Mouse (Mus musculus) thymus, adult 2 months (tissue): Measurements from ENCODE around the gene Hps1. TPM values are rescaled to one million over a fixed set of nuclear protein-coding genes. Genes with fewer than 3 reads are reported as not detected.

ENCODE experiments used
- DNase-seq: peaks from one replicate; pipeline ENCODE4 v3.0.0; 2021
- H3K27ac ChIP-seq: fragments of 200-500 bp; 2 replicates; pipeline ENCODE4 v1.5.1; 2012; ENCODE audit warnings: low read length, control low read depth; ENCODE audit not compliant: control insufficient read depth, insufficient read depth
- H3K27me3 ChIP-seq: fragments of 200-500 bp; 2 replicates; pipeline ENCODE4 v1.6.1; 2012; ENCODE audit warnings: mild to moderate bottlenecking, low read length, moderate library complexity, mixed read lengths; ENCODE audit not compliant: control insufficient read depth, insufficient read depth
- H3K36me3 ChIP-seq: fragments of 200-500 bp; 2 replicates; pipeline ENCODE4 v1.6.1; 2012; ENCODE audit warnings: mild to moderate bottlenecking, low read length, moderate library complexity; ENCODE audit not compliant: control insufficient read depth, insufficient read depth
- H3K4me1 ChIP-seq: fragments of 200-500 bp; replicated peaks from 2 replicates; pipeline ENCODE4 v1.6.1; 2012; ENCODE audit warnings: low read length; ENCODE audit not compliant: control insufficient read depth, insufficient read depth
- H3K4me3 ChIP-seq: fragments of 200-500 bp; 2 replicates; pipeline ENCODE4 v1.5.1; 2012; ENCODE audit warnings: mild to moderate bottlenecking, low read length, control low read depth, moderate library complexity; ENCODE audit not compliant: control insufficient read depth, insufficient read depth
- CTCF ChIP-seq: fragments of 200-500 bp; IDR thresholded peaks from 2 replicates; pipeline ENCODE4 v1.5.1; 2012; ENCODE audit warnings: mild to moderate bottlenecking, control low read depth, low read length, moderate library complexity, borderline replicate concordance; ENCODE audit not compliant: control insufficient read depth, poor library complexity, insufficient read depth; ENCODE audit errors: extremely low read depth
- POLR2A ChIP-seq: fragments of 200-500 bp; IDR thresholded peaks from 2 replicates; pipeline ENCODE4 v1.6.1; 2012; ENCODE audit warnings: mild to moderate bottlenecking, low read length, control low read depth, moderate library complexity; ENCODE audit not compliant: control insufficient read depth, poor library complexity, insufficient read depth; ENCODE audit errors: extremely low read depth
- WGBS: fragments of 180-500 bp; shearing (Covaris S2); methylation state at CpG from one replicate; pipeline ENCODE4 v1.1.7; 2018; 5-methylcytosine and 5-hydroxymethylcytosine counted together
- polyA plus RNA-seq: library from polyadenylated mRNA; depleted of rRNA; stranded (reverse); fragments of >200 nt; gene quantifications from 2 replicates; pipeline ENCODE4 v1.2.3, GENCODE M21; 2012; rRNA removed

Hps1 gene
- polyA plus RNA-seq, 1 experiment: 46.2 TPM

DNA sequence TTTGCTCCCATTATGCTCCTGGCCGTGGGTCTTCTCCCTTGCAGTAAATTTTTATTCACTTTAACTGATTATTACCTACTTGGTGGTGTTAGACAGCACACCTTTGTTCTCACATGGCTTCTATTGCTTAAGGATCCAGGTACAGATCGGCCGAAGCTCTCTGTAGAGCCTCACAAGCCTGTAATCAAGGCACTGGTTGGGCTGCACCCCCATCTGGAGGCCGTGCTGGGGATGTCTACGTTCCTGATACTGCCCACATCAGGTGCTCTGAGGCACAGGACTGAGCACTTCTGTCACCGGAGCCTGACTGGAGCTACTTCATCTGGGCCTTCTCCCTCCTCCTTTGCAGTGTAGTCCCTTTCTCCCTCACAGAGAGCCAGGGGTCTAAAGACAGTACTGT, 56.5 kb downstream of the Hps1 start:
- H3K36me3 ChIP-seq: no peaks in the 10 kb centered on the region
- no peak overlapping the region for H3K27ac ChIP-seq
- DNase-seq: no peak
- peaks cover 16% of the 10 kb centered on the region for H3K4me1 ChIP-seq
- TF ChIP-seq CTCF: no peak
- TF ChIP-seq POLR2A: no peak
- H3K27me3 ChIP-seq: no peaks in the 10 kb centered on the region
- no peak overlapping the region for H3K4me3 ChIP-seq
- 89% methylated on average over 6 of the region's 6 CpGs for WGBS

DNA sequence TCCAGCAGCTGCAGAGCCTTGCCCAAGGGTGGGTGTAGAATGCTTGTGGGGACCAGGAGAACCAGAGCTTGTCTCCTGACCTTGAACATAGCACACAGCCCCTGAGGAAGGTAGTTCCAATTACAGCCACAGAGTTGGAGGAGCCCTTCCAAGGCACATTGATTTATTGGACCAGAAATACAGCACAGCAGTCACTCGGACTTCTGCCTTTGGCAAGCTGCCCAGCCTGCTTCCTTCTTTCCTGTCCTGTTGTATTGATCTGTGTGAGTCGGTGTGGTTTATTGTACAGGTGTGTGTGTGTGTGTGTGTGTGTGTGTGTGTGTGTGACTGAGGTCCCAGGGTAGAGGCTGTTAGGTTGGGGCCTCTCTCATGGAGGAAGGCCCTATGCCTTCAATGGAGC, 57.3 kb downstream of the Hps1 start:
- whole genome bisulfite sequencing: 25% methylated on average over 2 of the region's 2 CpGs
- Histone ChIP-seq H3K4me3 (no peak overlapping the region), H3K4me1 (peaks cover 15% of the 10 kb centered on the region), H3K36me3 (no peaks in the 10 kb centered on the region), H3K27me3 (no peaks in the 10 kb centered on the region), H3K27ac (no peak overlapping the region)
- TF ChIP-seq CTCF (no peak), POLR2A (no peak)
- no peak for DNase-seq

DNA sequence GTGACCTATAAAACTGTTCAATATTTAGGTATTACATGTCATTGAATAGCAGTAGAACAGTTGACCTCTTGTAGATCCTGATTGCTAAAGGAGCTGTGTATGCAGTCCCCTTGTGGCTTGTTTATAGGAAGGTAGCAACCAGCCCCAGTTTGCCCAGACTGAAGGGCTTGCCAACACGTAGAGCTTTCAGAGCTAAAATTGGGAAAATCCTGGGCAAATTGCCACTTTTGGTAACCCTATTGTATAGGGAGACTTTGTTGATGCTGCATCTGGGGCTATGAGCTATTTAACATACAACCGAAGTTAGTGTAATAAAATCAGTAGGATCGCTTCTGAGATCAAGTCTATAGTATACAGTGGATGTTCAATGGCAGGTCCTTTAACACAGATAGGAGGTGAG, 61.7 kb downstream of the Hps1 start:
- Histone ChIP-seq H3K27ac (no peak overlapping the region), H3K36me3 (no peaks in the 10 kb centered on the region), H3K4me1 (no peaks in the 10 kb centered on the region), H3K27me3 (no peaks in the 10 kb centered on the region), H3K4me3 (no peak overlapping the region)
- TF ChIP-seq POLR2A (no peak), CTCF (no peak)
- 89% methylated on average over 3 of the region's 3 CpGs for WGBS
- DNase-seq: no peak

DNA sequence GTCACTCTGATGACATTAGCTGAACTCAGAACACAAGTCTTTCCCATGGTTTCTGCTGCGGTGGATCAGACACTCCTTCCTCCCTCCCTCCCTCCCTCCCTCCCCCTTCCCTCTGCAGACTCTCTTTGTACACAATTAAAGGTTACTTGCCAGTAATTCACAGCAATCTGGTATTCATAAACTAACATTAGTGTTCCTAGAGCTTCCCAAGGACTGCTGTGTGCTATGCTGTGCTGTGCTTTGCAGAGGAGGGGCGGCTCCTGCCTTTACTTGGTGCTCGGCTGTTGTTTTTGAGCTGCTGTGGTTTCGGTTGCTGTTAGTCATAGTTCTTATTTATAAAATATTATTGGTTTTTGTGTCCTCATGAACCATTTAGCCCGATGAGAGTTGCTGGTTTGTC, 62.1 kb downstream of the Hps1 start:
- Histone ChIP-seq H3K27me3 (no peaks in the 10 kb centered on the region), H3K4me1 (no peaks in the 10 kb centered on the region), H3K36me3 (no peaks in the 10 kb centered on the region), H3K4me3 (no peak overlapping the region), H3K27ac (no peak overlapping the region)
- no peak for TF ChIP-seq CTCF
- TF ChIP-seq POLR2A: no peak
- no peak for DNase-seq
- 86% methylated on average over 5 of the region's 5 CpGs for WGBS

DNA sequence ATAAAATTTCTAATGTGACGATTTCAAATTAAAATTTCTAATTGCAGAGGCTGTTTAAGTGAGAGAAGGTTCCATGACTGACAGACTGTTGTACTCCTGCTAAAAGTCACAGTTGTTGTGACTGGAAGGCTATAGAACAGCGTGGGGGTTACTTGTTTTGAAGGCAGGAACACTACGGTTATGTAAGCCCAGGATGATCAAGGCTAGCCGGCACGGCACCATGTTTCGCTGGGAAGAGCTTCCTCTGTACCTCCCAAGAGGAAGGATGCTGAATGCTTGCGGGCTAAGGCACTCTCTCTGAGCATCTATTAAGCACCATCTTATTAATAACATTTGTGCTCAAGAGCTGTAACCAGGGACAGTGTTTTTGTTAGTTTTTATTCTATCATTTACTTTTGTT, 63.3 kb downstream of the Hps1 start:
- H3K27me3 ChIP-seq: no peaks in the 10 kb centered on the region
- H3K4me1 ChIP-seq: no peaks in the 10 kb centered on the region
- DNase-seq: no peak
- H3K4me3 ChIP-seq: no peak overlapping the region
- H3K36me3 ChIP-seq: no peaks in the 10 kb centered on the region
- TF ChIP-seq POLR2A: no peak
- no peak for TF ChIP-seq CTCF
- WGBS: 79% methylated on average over 7 of the region's 7 CpGs
- no peak overlapping the region for H3K27ac ChIP-seq

DNA sequence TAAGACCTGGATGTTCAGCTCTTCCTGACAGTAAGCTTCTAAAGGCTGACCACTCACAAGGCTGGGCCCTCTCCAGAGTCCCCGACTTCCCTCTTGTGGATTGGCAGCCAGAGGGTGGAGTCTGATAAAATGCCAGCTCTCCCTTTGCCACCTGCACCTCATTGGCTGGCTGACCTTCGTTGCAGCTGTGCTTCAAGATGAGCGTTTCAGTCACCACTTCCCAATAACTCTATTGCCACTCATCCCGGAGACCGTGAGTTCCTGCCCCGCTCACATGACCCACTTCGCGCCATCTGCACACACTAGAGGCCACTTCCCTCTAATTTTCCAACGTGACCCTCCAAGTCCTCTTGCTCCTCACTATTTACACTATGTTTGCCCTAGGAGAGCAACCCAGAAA, 66.0 kb downstream of the Hps1 start:
- Histone ChIP-seq H3K27ac (no peak overlapping the region), H3K36me3 (no peaks in the 10 kb centered on the region), H3K4me1 (no peaks in the 10 kb centered on the region), H3K4me3 (no peak overlapping the region), H3K27me3 (no peaks in the 10 kb centered on the region)
- 71% methylated on average over 9 of the region's 9 CpGs for WGBS
- DNase-seq: no peak
- no peak for TF ChIP-seq CTCF
- TF ChIP-seq POLR2A: no peak

Other genes starting within 250 kb of the Hps1 start
- 0.66 and 0.89 TPM in 2 replicates for gene Loxl4, start 167.2 kb downstream of the Hps1 start, polyA plus RNA-seq
- 4.5 and 6.2 TPM in 2 replicates for gene Pyroxd2, start 27.2 kb downstream of the Hps1 start, polyA plus RNA-seq